Mouse (Mus musculus) gastrocnemius, adult 2 months (tissue): ENCODE measurements around the gene Mdfi. TPM values are rescaled to one million over a fixed set of nuclear protein-coding genes. Genes with fewer than 3 reads are reported as not detected.

Experiments
- DNase-seq: peaks from one replicate; pipeline ENCODE4 v3.0.0; 2022
- H3K27ac ChIP-seq: fragments of 200-600 bp; 2 replicates; pipeline ENCODE4 v1.8.1; 2022; ENCODE audit warnings: mild to moderate bottlenecking
- H3K4me3 ChIP-seq: fragments of 200-600 bp; 2 replicates; pipeline ENCODE4 v1.8.1; 2022; ENCODE audit warnings: mild to moderate bottlenecking, moderate library complexity
- CTCF ChIP-seq: fragments of 200-600 bp; IDR thresholded peaks from 2 replicates; pipeline ENCODE4 v1.8.1; 2022; ENCODE audit warnings: antibody characterized with exemption, mild to moderate bottlenecking, moderate library complexity
- intact Hi-C: fragments of 180-260 bp; cut with DNase I; formaldehyde crosslinking; loops from one replicate; pipeline ENCODE4 v1.15.1; 2025
- total RNA-seq, 2 experiments: library from RNA; stranded (reverse); gene quantifications; 2 replicates each; pipeline ENCODE4 v1.2.3; 2021

The Mdfi gene
- total RNA-seq, 2 experiments from 2014 or later: 0.31 to 0.42 TPM

- Histone ChIP-seq H3K4me3 (no peak overlapping the region), H3K27ac (no peak overlapping the region)
- no peak for TF ChIP-seq CTCF
- intact Hi-C loops: no loop called here
- peak; percentile 14 for DNase-seq
Observed at GRCm38 (mm10) chr17:47788306-47788705, 46.2 kb downstream of the Mdfi start.

GRCm38 (mm10) chr17:47787632-47788031 is 46.9 kb downstream of the Mdfi start:
- Histone ChIP-seq H3K27ac (no peak overlapping the region), H3K4me3 (no peak overlapping the region)
- no peak for TF ChIP-seq CTCF
- DNase-seq: no peak
- intact Hi-C loops: no loop called here

- peak; percentile 36 for DNase-seq
Observed at GRCm38 (mm10) chr17:47784411-47784810, 50.1 kb downstream of the Mdfi start.

GRCm38 (mm10) chr17:47783445-47784223 is 50.9 kb downstream of the Mdfi start:
- no peak overlapping the region; the same call in 1 of the 2 replicates for H3K27ac ChIP-seq
- peak; percentile 22 for DNase-seq
- no peak overlapping the region for H3K4me3 ChIP-seq
- intact Hi-C loops: no loop called here
- no peak for TF ChIP-seq CTCF

More at GRCm38 (mm10) chr17:47784411-47784810, 50.1 kb downstream of the Mdfi start:
- H3K27ac ChIP-seq: no peak overlapping the region
- no peak overlapping the region for H3K4me3 ChIP-seq
- TF ChIP-seq CTCF: no peak
- intact Hi-C loops: no loop called here

- DNase-seq: no peak
- Histone ChIP-seq H3K27ac (no peak overlapping the region), H3K4me3 (no peak overlapping the region)
- intact Hi-C loops: no loop called here
- no peak for TF ChIP-seq CTCF
Observed at GRCm38 (mm10) chr17:47782486-47782885, 52.0 kb downstream of the Mdfi start.

GRCm38 (mm10) chr17:47780470-47780869 is 54.0 kb downstream of the Mdfi start:
- Histone ChIP-seq H3K27ac (no peak overlapping the region), H3K4me3 (no peak overlapping the region)
- no peak for TF ChIP-seq CTCF
- no peak for DNase-seq
- intact Hi-C loops: no loop called here

GRCm38 (mm10) chr17:47777141-47777540 is 57.4 kb downstream of the Mdfi start:
- Histone ChIP-seq H3K4me3 (no peak overlapping the region), H3K27ac (peak overlapping the region; percentile 43; the same call in 1 of the 2 replicates)
- intact Hi-C loops: no loop called here
- DNase-seq: no peak
- no peak for TF ChIP-seq CTCF

GRCm38 (mm10) chr17:47773604-47774003 is 60.9 kb downstream of the Mdfi start:
- Histone ChIP-seq H3K4me3 (peak overlapping the region; percentile 26; the same call in 1 of the 2 replicates), H3K27ac (peak overlapping the region; percentile 73)
- peak; percentile 66 for DNase-seq
- intact Hi-C loops: loop anchor here (5.0 kb wide), 1 partner anchor 36 kb away; the partner anchor contains the start of gene Tfeb
- TF ChIP-seq CTCF: no peak

GRCm38 (mm10) chr17:47769389-47770299 is 64.8 kb downstream of the Mdfi start:
- H3K27ac ChIP-seq: peak overlapping the region; percentile 90
- intact Hi-C loops: loop anchor here (5.0 kb wide), 1 partner anchor 32 kb away; the partner anchor contains the start of gene Tfeb

GRCm38 (mm10) chr17:47768707-47769276 is 65.7 kb downstream of the Mdfi start:
- Histone ChIP-seq H3K27ac (peak overlapping the region; percentile 90), H3K4me3 (peak overlapping the region; percentile 64)
- DNase-seq: peak; percentile 87
- peak; percentile 61 for TF ChIP-seq CTCF
- intact Hi-C loops: no loop called here

More at GRCm38 (mm10) chr17:47769389-47770299, 64.8 kb downstream of the Mdfi start:
- no peak for TF ChIP-seq CTCF
- H3K4me3 ChIP-seq: peak overlapping the region; percentile 64
- DNase-seq: no peak

GRCm38 (mm10) chr17:47767456-47768141 is 66.9 kb downstream of the Mdfi start:
- H3K4me3 ChIP-seq: peak overlapping the region; percentile 64
- DNase-seq: no peak
- intact Hi-C loops: no loop called here
- TF ChIP-seq CTCF: no peak
- peak overlapping the region; percentile 90 for H3K27ac ChIP-seq

GRCm38 (mm10) chr17:47767081-47767455 is 67.4 kb downstream of the Mdfi start:
- no peak for DNase-seq
- no peak for TF ChIP-seq CTCF
- intact Hi-C loops: no loop called here
- H3K27ac ChIP-seq: peak overlapping the region; percentile 90
- peak overlapping the region; percentile 9; the same call in 1 of the 2 replicates for H3K4me3 ChIP-seq
